Mouse (Mus musculus): ENCODE data around the gene Cmip. TPM values are rescaled to one million over a fixed set of nuclear protein-coding genes. Genes with fewer than 3 reads are reported as not detected.

The Cmip gene
- total and polyA plus RNA-seq, 2 experiments from 2014 or later, result 212 to 266 TPM

DNA sequence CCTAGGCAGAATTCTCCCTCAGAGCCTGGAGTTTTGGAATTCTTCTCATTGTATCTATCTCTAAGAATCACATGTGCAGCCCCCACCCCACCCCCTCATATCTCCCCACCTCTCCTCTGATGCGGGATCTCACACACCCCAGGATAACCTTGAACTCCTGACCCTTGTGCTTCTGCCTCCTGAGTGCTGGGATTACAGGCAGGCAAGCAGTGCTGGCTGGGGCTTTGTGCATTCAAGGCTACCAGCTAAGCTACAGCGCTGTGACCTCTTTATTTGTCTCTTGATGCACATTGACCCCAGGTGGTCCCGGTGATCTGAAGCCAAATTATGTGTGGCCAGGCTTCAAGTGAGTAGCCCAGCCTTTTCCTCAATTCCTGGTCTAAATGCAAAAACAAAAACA, 15.0 kb upstream of the Cmip start:
- Histone ChIP-seq H3K4me2 (ENCODE audit: low read depth, low read length, poor library complexity, severe bottlenecking) (no peak overlapping the region), H3K36me3 (ENCODE audit: insufficient read depth, low read length) (no peaks in the 10 kb centered on the region), H3K27ac (ENCODE audit: low read depth, low read length) (no peak overlapping the region), H3K9ac (replicated peaks; ENCODE audit: low read length, poor library complexity, severe bottlenecking) (no peak overlapping the region), H3K4me3 (ENCODE audit: low read depth, low read length) (no peak overlapping the region), H3K4me1 (ENCODE audit: insufficient read depth, low read length) (no peaks in the 10 kb centered on the region), H3K9me3 (ENCODE audit: low read length) (no peaks in the 10 kb centered on the region), H3K27me3 (ENCODE audit: insufficient read depth, low read length) (no peaks in the 10 kb centered on the region)
- 14% methylated on average over 3 of the region's 3 CpGs for WGBS
- no peak for ATAC-seq (ENCODE audit: low FRiP score)
- TF ChIP-seq CTCF (IDR thresholded peaks at IDR 0.05), result no peak
- DNase-seq (ENCODE audit: low spot score), result no peak

DNA sequence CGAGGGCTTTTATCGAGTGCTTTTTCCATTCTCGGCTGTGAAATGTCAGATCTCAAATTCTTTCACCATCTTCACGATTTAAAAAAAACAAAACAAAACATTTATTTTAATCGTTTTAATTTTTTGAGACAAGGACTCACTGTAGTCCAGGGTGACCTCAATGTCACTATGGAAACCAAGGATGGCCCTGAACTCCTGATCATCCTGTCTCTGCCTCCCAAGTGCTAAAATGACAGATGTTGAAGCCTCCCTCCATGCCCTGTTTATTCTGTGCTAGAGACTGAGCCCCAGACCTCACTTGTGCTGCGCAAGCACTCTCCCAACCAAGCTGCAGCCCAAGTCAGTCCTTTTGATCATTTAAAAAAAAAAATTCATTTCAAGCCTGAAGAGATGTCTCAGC, 14.6 kb upstream of the Cmip start:
- no peaks in the 10 kb centered on the region for H3K36me3 ChIP-seq (ENCODE audit: insufficient read depth, low read length)
- no peak for TF ChIP-seq CTCF (IDR thresholded peaks at IDR 0.05)
- H3K4me2 ChIP-seq (ENCODE audit: low read depth, low read length, poor library complexity, severe bottlenecking), result no peak overlapping the region
- H3K4me1 ChIP-seq (ENCODE audit: insufficient read depth, low read length), result no peaks in the 10 kb centered on the region
- DNase-seq (ENCODE audit: low spot score) (no peak), ATAC-seq (ENCODE audit: low FRiP score) (no peak)
- H3K4me3 ChIP-seq (ENCODE audit: low read depth, low read length), result no peak overlapping the region
- no peak overlapping the region for H3K27ac ChIP-seq (ENCODE audit: low read depth, low read length)
- H3K27me3 ChIP-seq (ENCODE audit: insufficient read depth, low read length), result no peaks in the 10 kb centered on the region
- H3K9me3 ChIP-seq (ENCODE audit: low read length), result no peaks in the 10 kb centered on the region
- WGBS, result 73% methylated on average over 6 of the region's 6 CpGs
- H3K9ac ChIP-seq (replicated peaks; ENCODE audit: low read length, poor library complexity, severe bottlenecking), result no peak overlapping the region

DNA sequence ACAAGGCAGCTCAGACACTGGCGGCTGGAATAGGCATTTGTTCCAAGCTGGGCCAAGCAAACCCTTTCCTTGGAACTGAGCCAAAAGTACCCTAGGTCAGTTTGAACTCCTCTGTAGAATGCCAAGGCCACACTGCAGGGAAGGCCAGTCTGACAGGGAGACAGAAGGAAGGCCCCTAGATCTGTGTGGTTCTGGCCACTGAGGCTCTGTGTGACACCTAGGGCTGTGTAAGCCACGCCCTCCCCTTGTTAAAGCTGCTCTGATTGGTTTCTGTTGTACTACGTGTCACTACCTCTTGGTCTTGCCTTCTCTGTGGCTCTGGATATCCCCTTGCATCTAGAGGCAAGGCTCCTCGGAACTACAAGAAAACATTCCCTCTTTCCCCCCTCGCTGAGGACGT, 12.3 kb upstream of the Cmip start:
- Histone ChIP-seq H3K9me3 (ENCODE audit: low read length) (no peaks in the 10 kb centered on the region), H3K36me3 (ENCODE audit: insufficient read depth, low read length) (no peaks in the 10 kb centered on the region), H3K27ac (ENCODE audit: low read depth, low read length) (no peak overlapping the region), H3K4me2 (ENCODE audit: low read depth, low read length, poor library complexity, severe bottlenecking) (no peak overlapping the region), H3K9ac (replicated peaks; ENCODE audit: low read length, poor library complexity, severe bottlenecking) (no peak overlapping the region), H3K4me3 (ENCODE audit: low read depth, low read length) (no peak overlapping the region), H3K27me3 (ENCODE audit: insufficient read depth, low read length) (no peaks in the 10 kb centered on the region), H3K4me1 (ENCODE audit: insufficient read depth, low read length) (no peaks in the 10 kb centered on the region)
- TF ChIP-seq CTCF (IDR thresholded peaks at IDR 0.05), result no peak
- no peak for DNase-seq (ENCODE audit: low spot score)
- ATAC-seq (ENCODE audit: low FRiP score), result no peak
- 54% methylated on average over 6 of the region's 6 CpGs for WGBS

DNA sequence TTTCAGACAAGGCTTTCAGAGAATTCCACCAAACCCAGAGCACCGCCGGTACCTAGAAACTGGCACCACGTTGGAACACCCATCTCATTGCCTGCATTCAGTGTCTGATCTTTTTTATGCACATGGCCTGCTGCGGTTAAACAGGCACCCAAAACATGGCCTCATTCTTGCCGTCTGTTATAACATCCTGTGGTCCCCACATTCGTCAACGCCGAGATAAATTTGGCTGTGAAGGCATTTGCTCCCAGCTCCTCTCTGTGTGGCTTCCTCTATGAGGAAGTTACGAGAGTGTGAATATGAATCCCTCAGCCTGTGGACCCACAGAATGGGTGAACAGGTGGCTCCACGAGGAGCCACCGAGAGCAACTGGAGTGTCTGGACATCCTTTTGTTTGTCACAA, 8.5 kb upstream of the Cmip start:
- 86% methylated on average over 11 of the region's 11 CpGs for WGBS
- no peak for TF ChIP-seq CTCF (IDR thresholded peaks at IDR 0.05)
- no peaks in the 10 kb centered on the region for H3K9me3 ChIP-seq (ENCODE audit: low read length)
- DNase-seq (ENCODE audit: low spot score) (no peak), ATAC-seq (ENCODE audit: low FRiP score) (no peak)
- H3K4me1 ChIP-seq (ENCODE audit: insufficient read depth, low read length), result no peaks in the 10 kb centered on the region
- no peaks in the 10 kb centered on the region for H3K27me3 ChIP-seq (ENCODE audit: insufficient read depth, low read length)
- H3K4me2 ChIP-seq (ENCODE audit: low read depth, low read length, poor library complexity, severe bottlenecking), result no peak overlapping the region
- H3K9ac ChIP-seq (replicated peaks; ENCODE audit: low read length, poor library complexity, severe bottlenecking), result no peak overlapping the region
- H3K27ac ChIP-seq (ENCODE audit: low read depth, low read length), result no peak overlapping the region
- H3K36me3 ChIP-seq (ENCODE audit: insufficient read depth, low read length), result no peaks in the 10 kb centered on the region
- H3K4me3 ChIP-seq (ENCODE audit: low read depth, low read length), result no peak overlapping the region

DNA sequence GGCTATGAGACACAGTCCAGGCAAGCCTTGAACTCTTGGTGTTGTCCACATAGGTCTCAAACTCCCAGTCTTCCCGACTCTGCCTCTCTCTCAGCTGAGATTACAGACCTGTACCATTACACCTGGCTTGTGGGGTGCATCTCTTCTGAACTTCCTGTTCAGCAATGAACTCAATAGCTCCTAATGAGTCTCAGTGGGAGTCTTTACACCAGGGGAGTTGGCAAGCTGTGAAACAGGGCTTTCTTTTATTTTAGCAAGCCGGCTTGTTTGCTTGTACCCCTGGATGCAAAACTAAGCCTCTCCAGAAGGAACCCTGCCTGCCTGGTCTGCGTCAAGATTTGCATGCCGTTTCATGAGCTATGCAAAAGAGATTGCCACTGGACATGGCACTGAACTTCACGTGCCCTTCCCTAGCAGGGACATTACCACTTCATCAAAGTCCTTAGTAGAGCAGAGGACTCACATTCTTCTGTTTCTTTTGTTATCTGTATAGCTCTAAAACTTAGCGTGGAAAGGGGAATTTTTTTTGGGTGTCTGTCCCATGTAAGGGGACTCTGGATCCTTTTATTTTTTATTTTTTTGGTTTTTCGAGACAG, 5.7 kb upstream of the Cmip start:
- no peak for TF ChIP-seq CTCF (IDR thresholded peaks at IDR 0.05)
- H3K9me3 ChIP-seq (ENCODE audit: low read length), result no peaks in the 10 kb centered on the region
- H3K27ac ChIP-seq (ENCODE audit: low read depth, low read length), result no peak overlapping the region
- no peak overlapping the region for H3K4me3 ChIP-seq (ENCODE audit: low read depth, low read length)
- ATAC-seq (ENCODE audit: low FRiP score) (no peak), DNase-seq (ENCODE audit: low spot score) (no peak)
- no peaks in the 10 kb centered on the region for H3K36me3 ChIP-seq (ENCODE audit: insufficient read depth, low read length)
- no peak overlapping the region for H3K4me2 ChIP-seq (ENCODE audit: low read depth, low read length, poor library complexity, severe bottlenecking)
- WGBS, result 42% methylated on average over 7 of the region's 7 CpGs
- H3K27me3 ChIP-seq (ENCODE audit: insufficient read depth, low read length), result no peaks in the 10 kb centered on the region
- H3K4me1 ChIP-seq (ENCODE audit: insufficient read depth, low read length), result no peaks in the 10 kb centered on the region
- no peak overlapping the region for H3K9ac ChIP-seq (replicated peaks; ENCODE audit: low read length, poor library complexity, severe bottlenecking)

DNA sequence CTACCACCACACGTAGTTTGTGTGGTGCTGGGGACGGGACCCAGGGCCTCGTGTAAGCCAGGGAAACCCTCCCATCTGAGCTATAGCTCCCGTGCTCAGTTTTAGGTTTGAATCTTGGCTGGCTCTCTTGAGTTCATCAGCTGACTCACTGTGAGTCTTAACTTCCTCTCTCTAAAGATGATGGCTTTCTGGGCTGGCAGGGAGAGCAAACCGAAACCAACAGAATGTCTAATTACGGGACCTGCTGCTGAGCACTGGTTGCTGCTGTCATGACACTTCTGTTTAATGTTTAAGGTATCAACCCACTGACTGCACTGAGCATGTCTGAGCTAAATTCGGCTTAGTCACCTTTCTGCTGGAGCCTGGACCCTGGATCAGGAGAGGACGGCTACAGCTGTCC, 4.2 kb upstream of the Cmip start:
- Histone ChIP-seq H3K36me3 (ENCODE audit: insufficient read depth, low read length) (no peaks in the 10 kb centered on the region), H3K9me3 (ENCODE audit: low read length) (no peaks in the 10 kb centered on the region), H3K4me2 (ENCODE audit: low read depth, low read length, poor library complexity, severe bottlenecking) (no peak overlapping the region), H3K27ac (ENCODE audit: low read depth, low read length) (no peak overlapping the region), H3K4me3 (ENCODE audit: low read depth, low read length) (no peak overlapping the region), H3K9ac (replicated peaks; ENCODE audit: low read length, poor library complexity, severe bottlenecking) (no peak overlapping the region), H3K27me3 (ENCODE audit: insufficient read depth, low read length) (no peaks in the 10 kb centered on the region), H3K4me1 (ENCODE audit: insufficient read depth, low read length) (no peaks in the 10 kb centered on the region)
- 93% methylated on average over 8 of the region's 8 CpGs for WGBS
- DNase-seq (ENCODE audit: low spot score) (no peak), ATAC-seq (ENCODE audit: low FRiP score) (no peak)
- TF ChIP-seq CTCF (IDR thresholded peaks at IDR 0.05), result no peak
